Mouse (Mus musculus) T-helper 17 cell (primary cell): Measurements from ENCODE around the gene Olfr894.
"Not testable (repeated sequence)": the region's sequence is repeated elsewhere in the genome, so short reads cannot be mapped to it uniquely, and the experiment has no call there.

Experiments
- in situ Hi-C, 2 experiments: fragments of 300-600 bp; cut with MboI, MseI; formaldehyde crosslinking; loops; 1 replicate in 1 of 2; 2 replicates in 1 of 2; pipeline ENCODE4 v1.15.1; 2025; ENCODE audit warnings: high pct_unique_total_duplicates in 2 of 2

Gene Olfr894

DNA sequence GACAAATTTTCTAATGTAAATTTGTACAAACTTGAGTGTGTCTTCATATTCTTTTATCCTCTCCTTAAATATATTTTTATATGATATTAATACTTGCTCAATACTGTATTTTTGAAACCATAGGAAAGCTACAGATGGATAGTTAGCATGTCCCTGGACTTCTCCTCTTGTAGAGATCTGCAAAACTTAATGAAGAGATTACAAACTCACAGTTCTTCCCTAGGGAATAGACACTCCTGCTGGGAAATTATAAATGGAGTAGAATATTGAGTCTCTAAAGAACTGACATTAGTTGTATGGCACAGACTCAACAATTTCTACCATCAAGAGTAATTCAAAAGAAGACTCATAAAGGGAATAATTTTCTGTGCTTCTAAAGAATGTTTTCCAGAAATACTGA lies at the start of gene Olfr894:
TSS of gene Olfr894 (plus strand) at position 301 of the 400 bp plus-strand sequence.
- in situ Hi-C loops = no loop called here

DNA sequence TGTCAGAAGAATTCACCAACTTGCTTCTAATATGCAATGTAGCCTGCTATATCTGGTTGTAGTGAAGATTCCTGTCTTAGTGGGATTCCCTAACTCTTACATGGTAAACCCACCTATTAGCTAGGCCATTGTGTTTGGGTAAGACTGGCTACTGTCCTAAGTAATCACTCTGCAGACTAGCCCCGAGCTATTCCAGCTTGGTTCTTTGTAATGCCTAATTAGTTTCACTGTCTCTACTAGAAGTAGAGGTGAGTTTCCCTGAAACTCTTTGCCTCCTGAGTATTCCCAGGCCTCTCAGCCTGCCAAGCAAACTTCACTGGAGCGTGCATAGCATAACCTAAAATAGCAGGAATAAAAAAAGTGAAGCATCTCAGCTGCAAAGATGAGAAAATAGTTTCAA lies 49.5 kb upstream of the Olfr894 start:
- in situ Hi-C loops = not testable (repeated sequence)

DNA sequence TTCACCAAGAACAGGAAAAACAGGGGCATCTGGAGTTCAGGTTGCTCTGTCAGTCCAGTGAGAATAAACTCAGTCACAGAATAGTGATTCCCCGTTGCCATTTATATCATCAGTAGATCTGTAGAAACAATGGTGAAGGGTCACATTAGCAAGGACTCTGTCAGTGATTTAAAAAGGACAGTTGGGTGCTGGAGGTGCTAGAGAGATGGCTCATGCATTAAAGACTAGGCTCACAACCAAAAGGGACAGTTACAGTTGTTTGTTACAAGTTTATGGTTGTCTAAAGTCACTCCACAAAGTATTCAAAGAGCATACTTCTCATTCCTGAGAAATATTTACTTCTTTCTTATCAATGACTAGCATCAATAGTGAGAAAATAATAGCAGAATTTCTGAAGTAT lies 37.1 kb upstream of the Olfr894 start, which contains the start of gene Olfr891:
TSS of gene Olfr891 (minus strand) at position 101 of the 400 bp plus-strand sequence.
- in situ Hi-C loops = no loop called here

DNA sequence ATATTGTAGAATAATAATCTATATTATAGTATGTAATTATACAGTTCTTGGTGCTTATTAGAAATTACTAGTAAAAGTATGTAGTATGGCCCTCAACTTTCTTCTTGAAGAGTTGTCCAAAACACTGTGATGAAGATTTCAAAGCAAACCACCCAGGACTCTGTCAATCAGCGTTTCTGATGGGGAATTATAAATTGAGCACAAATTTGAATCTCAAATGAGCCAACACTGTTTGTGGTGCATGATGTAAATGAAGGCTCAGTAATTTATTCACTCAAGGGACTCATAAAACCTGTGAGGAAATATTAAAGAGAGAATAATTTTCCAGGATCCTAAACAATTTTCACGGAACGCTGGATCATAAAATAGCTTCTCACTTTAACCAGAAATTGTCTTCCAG lies 9.8 kb upstream of the Olfr894 start, which contains the start of gene Olfr893:
TSS of gene Olfr893 (plus strand) at position 301 of the 400 bp plus-strand sequence.
- in situ Hi-C loops = no loop called here

DNA sequence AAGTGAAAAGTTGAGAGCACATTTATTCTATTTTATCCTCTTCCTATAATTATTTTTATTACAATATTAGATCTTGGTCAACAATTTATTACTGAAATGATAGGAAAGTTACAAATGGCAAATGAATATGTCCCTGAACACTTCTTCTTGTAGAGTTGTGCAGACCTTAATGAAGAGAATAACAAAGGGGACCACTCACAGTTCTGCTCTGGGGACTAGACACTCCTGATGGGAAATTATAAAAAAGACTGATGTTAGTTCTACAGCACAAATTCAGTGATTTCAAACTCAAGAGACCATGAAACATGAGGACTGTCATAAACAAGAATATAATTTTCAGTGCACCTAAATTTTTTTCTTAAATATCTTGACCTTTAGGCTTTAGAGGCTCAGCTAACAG lies 34.6 kb downstream of the Olfr894 start, which contains the start of gene Olfr143:
TSS of gene Olfr143 (plus strand) at position 301 of the 400 bp plus-strand sequence.
- in situ Hi-C loops = no loop called here

DNA sequence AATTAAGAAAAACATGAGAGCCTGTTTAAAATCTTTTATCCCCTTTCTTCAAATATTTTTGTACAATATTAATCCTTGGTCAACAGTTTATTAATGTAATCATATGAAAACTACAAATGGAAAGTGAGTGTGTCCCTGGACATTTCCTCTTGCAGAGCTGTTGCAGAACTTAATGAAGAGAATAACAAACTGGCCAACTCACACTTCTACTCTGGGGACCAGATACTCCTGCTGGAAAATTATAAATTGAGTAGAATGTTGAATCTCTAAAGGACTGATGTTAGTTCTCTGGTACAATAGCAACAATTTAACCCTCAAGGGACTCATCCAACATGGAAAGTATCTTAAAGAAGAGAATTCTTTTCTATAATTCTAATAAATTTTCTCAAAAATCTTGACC lies 49.7 kb downstream of the Olfr894 start, which contains the start of gene Olfr895:
TSS of gene Olfr895 (plus strand) at position 301 of the 400 bp plus-strand sequence.
- in situ Hi-C loops = no loop called here
